Mouse (Mus musculus): Measurements from ENCODE around the gene Arl4a. TPM values are rescaled to one million over a fixed set of nuclear protein-coding genes. Genes with fewer than 3 reads are reported as not detected.

Arl4a gene
- polyA plus RNA-seq, 1 experiment from 2014 or later: 39.8 TPM

GRCm38 (mm10) chr12:40004766-40005165 lies 33.1 kb downstream of the Arl4a start:
- no peaks in the 10 kb centered on the region for H3K27me3 ChIP-seq (ENCODE audit: control insufficient read depth, insufficient read depth, low read length)
- H3K36me3 ChIP-seq (ENCODE audit: control insufficient read depth, insufficient read depth, low read length): no peaks in the 10 kb centered on the region
- peak overlapping the region; percentile 22 to 28; a peak in 1 of 4 replicates for H3K27ac ChIP-seq (replicated peaks in 1 of 2; ENCODE audit: control insufficient read depth in 1 of 2, insufficient read depth in 1 of 2, low read depth in 2 of 2, low read length in 2 of 2)
- 32% methylated on average over 2 of the region's 2 CpGs for whole genome bisulfite sequencing
- no peak for ATAC-seq (ENCODE audit: insufficient number of reproducible peaks, insufficient read depth, low FRiP score, low read depth)
- H3K4me2 ChIP-seq (ENCODE audit: low read length): no peak overlapping the region
- H3K4me1 ChIP-seq (ENCODE audit: control insufficient read depth in 2 of 2, insufficient read depth in 2 of 2, low read length in 2 of 2): peaks cover 0 to 8% of the 10 kb centered on the region in 2 experiments; a peak in 1 of 4 replicates
- H3K9ac ChIP-seq (ENCODE audit: low read length): no peak overlapping the region
- H3K9me3 ChIP-seq (ENCODE audit: control insufficient read depth, low read length): no peaks in the 10 kb centered on the region
- no peak overlapping the region for H3K4me3 ChIP-seq (ENCODE audit: control insufficient read depth in 1 of 2, insufficient read depth in 1 of 2, low read depth in 1 of 2, low read length in 2 of 2)

DNA sequence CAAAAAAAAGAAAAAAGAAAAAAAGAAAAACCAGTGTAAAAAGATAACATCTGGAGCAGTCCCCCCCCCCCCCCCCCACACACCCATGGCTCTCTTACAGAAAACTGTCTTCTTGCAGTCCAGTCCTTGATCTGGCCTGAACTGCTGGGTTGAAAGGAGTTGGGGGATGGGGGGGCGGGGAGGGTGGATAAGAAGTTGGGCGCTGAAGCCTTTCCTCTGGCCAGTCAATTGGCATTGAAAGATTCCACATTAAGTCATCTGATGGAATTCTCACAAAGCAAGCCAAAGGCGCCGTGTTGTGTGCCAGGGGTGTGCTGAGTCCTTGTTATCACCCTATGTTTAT lies 39.0 kb downstream of the Arl4a start:
- Histone ChIP-seq H3K4me1 (ENCODE audit: control insufficient read depth in 2 of 2, insufficient read depth in 2 of 2, low read length in 2 of 2) (peaks cover 7 to 17% of the 10 kb centered on the region in 2 experiments), H3K27ac (replicated peaks in 1 of 2; ENCODE audit: control insufficient read depth in 1 of 2, insufficient read depth in 1 of 2, low read depth in 2 of 2, low read length in 2 of 2) (peak overlapping the region in 1 of 2 experiments; percentile 6; a peak in 1 of 4 replicates), H3K36me3 (ENCODE audit: control insufficient read depth, insufficient read depth, low read length) (no peaks in the 10 kb centered on the region), H3K4me3 (ENCODE audit: control insufficient read depth in 1 of 2, insufficient read depth in 1 of 2, low read depth in 1 of 2, low read length in 2 of 2) (no peak overlapping the region), H3K9ac (ENCODE audit: low read length) (no peak overlapping the region), H3K9me3 (ENCODE audit: control insufficient read depth, low read length) (no peaks in the 10 kb centered on the region), H3K4me2 (ENCODE audit: low read length) (no peak overlapping the region), H3K27me3 (ENCODE audit: control insufficient read depth, insufficient read depth, low read length) (no peaks in the 10 kb centered on the region)
- 53% methylated on average over 4 of the region's 4 CpGs for WGBS
- no peak for ATAC-seq (ENCODE audit: insufficient number of reproducible peaks, insufficient read depth, low FRiP score, low read depth)

DNA sequence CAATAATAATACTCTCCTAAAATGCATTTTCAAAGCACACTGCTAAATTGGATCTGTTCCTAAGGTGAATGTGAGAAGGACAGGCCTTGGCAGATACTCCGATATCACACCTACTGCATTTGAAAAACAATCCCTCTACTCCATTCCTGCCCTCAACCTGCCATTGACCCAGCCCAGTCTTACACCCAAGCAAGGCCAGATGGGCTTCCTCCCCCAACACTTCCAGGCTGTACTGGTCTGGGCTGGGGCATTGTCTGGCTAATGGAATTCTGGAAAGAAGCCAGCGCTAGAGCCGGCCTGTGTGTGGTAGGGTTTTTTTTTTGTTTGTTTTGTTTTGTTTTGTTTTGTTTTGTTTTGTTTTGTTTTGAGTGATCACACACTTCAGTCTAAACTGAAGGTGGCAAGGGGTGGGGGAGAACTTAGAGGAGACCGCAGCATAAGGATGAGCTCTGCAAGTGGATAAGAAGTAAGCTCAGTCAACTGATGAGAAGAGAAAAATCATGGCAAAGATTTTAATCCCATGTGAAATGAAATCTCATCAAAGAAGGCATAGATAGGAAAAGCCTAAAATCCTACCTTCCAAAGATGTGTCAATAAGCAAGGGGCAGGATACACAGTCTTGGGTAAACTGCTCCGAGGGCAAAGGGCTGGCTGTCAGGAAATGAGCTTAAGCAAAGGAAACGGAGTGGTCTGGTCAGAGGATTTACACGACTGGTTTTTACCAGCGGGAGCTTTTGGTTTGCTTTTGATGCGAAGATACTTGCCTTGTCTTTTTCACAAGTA lies 39.6 kb downstream of the Arl4a start:
- 0 out of 2 replicates have a peak, but pooled peaks have one; percentile 78 for ATAC-seq (ENCODE audit: insufficient number of reproducible peaks, insufficient read depth, low FRiP score, low read depth)
- H3K27me3 ChIP-seq (ENCODE audit: control insufficient read depth, insufficient read depth, low read length): no peaks in the 10 kb centered on the region
- H3K27ac ChIP-seq (replicated peaks in 1 of 2; ENCODE audit: control insufficient read depth in 1 of 2, insufficient read depth in 1 of 2, low read depth in 2 of 2, low read length in 2 of 2): peak overlapping the region; percentile 6 to 20; a peak in 2 of 4 replicates
- no peaks in the 10 kb centered on the region for H3K9me3 ChIP-seq (ENCODE audit: control insufficient read depth, low read length)
- no peaks in the 10 kb centered on the region for H3K36me3 ChIP-seq (ENCODE audit: control insufficient read depth, insufficient read depth, low read length)
- H3K4me2 ChIP-seq (ENCODE audit: low read length): peak overlapping the region; percentile 6; the same call in 1 of the 2 replicates
- WGBS: 25% methylated on average over 9 of the region's 9 CpGs
- H3K4me1 ChIP-seq (ENCODE audit: control insufficient read depth in 2 of 2, insufficient read depth in 2 of 2, low read length in 2 of 2): peaks cover 7 to 17% of the 10 kb centered on the region in 2 experiments
- H3K9ac ChIP-seq (ENCODE audit: low read length): no peak overlapping the region
- H3K4me3 ChIP-seq (ENCODE audit: control insufficient read depth in 1 of 2, insufficient read depth in 1 of 2, low read depth in 1 of 2, low read length in 2 of 2): no peak overlapping the region

- no peak overlapping the region for H3K27ac ChIP-seq (replicated peaks in 1 of 2; ENCODE audit: control insufficient read depth in 1 of 2, insufficient read depth in 1 of 2, low read depth in 2 of 2, low read length in 2 of 2)
- WGBS: 54% methylated on average over 4 of the region's 4 CpGs
- no peak for ATAC-seq (ENCODE audit: insufficient number of reproducible peaks, insufficient read depth, low FRiP score, low read depth)
- H3K9ac ChIP-seq (ENCODE audit: low read length): no peak overlapping the region
- no peak overlapping the region for H3K4me2 ChIP-seq (ENCODE audit: low read length)
- no peak overlapping the region for H3K4me3 ChIP-seq (ENCODE audit: control insufficient read depth in 1 of 2, insufficient read depth in 1 of 2, low read depth in 1 of 2, low read length in 2 of 2)
- no peaks in the 10 kb centered on the region for H3K9me3 ChIP-seq (ENCODE audit: control insufficient read depth, low read length)
- peaks cover 7 to 17% of the 10 kb centered on the region in 2 experiments for H3K4me1 ChIP-seq (ENCODE audit: control insufficient read depth in 2 of 2, insufficient read depth in 2 of 2, low read length in 2 of 2)
- no peaks in the 10 kb centered on the region for H3K36me3 ChIP-seq (ENCODE audit: control insufficient read depth, insufficient read depth, low read length)
- no peaks in the 10 kb centered on the region for H3K27me3 ChIP-seq (ENCODE audit: control insufficient read depth, insufficient read depth, low read length)
Measured at GRCm38 (mm10) chr12:39997651-39998050, 40.2 kb downstream of the Arl4a start.

DNA sequence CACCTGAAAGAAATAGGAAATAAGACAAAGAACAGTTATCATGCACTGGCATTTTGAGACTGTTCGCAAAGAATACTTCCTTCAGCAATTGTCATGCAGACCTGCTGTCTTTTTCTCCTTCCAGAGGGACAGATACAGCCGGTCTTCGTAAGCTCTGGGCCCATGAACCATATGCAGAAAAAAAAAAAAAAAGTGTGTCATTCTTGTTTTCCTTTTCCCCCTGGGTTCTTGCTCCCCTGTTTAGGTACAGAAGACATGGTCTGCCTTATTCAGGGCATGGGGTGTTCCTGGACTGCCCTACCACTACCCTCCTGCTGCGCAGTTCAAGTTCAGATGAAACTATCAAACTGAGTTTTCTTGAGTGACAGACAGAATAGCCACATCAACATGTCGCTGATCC lies 41.8 kb downstream of the Arl4a start:
- no peaks in the 10 kb centered on the region for H3K36me3 ChIP-seq (ENCODE audit: control insufficient read depth, insufficient read depth, low read length)
- H3K27me3 ChIP-seq (ENCODE audit: control insufficient read depth, insufficient read depth, low read length): no peaks in the 10 kb centered on the region
- ATAC-seq (ENCODE audit: insufficient number of reproducible peaks, insufficient read depth, low FRiP score, low read depth): no peak
- 84% methylated on average over 5 of the region's 5 CpGs for WGBS
- no peak overlapping the region for H3K9ac ChIP-seq (ENCODE audit: low read length)
- no peak overlapping the region for H3K4me3 ChIP-seq (ENCODE audit: control insufficient read depth in 1 of 2, insufficient read depth in 1 of 2, low read depth in 1 of 2, low read length in 2 of 2)
- no peaks in the 10 kb centered on the region for H3K9me3 ChIP-seq (ENCODE audit: control insufficient read depth, low read length)
- peaks cover 7 to 17% of the 10 kb centered on the region in 2 experiments for H3K4me1 ChIP-seq (ENCODE audit: control insufficient read depth in 2 of 2, insufficient read depth in 2 of 2, low read length in 2 of 2)
- H3K27ac ChIP-seq (replicated peaks in 1 of 2; ENCODE audit: control insufficient read depth in 1 of 2, insufficient read depth in 1 of 2, low read depth in 2 of 2, low read length in 2 of 2): no peak overlapping the region
- H3K4me2 ChIP-seq (ENCODE audit: low read length): no peak overlapping the region

- 62% methylated on average over 1 of the region's 1 CpGs for WGBS
- Histone ChIP-seq H3K4me1 (ENCODE audit: control insufficient read depth in 2 of 2, insufficient read depth in 2 of 2, low read length in 2 of 2) (peaks cover 7 to 17% of the 10 kb centered on the region in 2 experiments), H3K9me3 (ENCODE audit: control insufficient read depth, low read length) (no peaks in the 10 kb centered on the region), H3K27ac (replicated peaks in 1 of 2; ENCODE audit: control insufficient read depth in 1 of 2, insufficient read depth in 1 of 2, low read depth in 2 of 2, low read length in 2 of 2) (no peak overlapping the region), H3K27me3 (ENCODE audit: control insufficient read depth, insufficient read depth, low read length) (no peaks in the 10 kb centered on the region), H3K9ac (ENCODE audit: low read length) (no peak overlapping the region), H3K36me3 (ENCODE audit: control insufficient read depth, insufficient read depth, low read length) (no peaks in the 10 kb centered on the region), H3K4me2 (ENCODE audit: low read length) (no peak overlapping the region), H3K4me3 (ENCODE audit: control insufficient read depth in 1 of 2, insufficient read depth in 1 of 2, low read depth in 1 of 2, low read length in 2 of 2) (no peak overlapping the region)
- no peak for ATAC-seq (ENCODE audit: insufficient number of reproducible peaks, insufficient read depth, low FRiP score, low read depth)
Measured at GRCm38 (mm10) chr12:39995609-39996008, 42.2 kb downstream of the Arl4a start.

- H3K27ac ChIP-seq (replicated peaks in 1 of 2; ENCODE audit: control insufficient read depth in 1 of 2, insufficient read depth in 1 of 2, low read depth in 2 of 2, low read length in 2 of 2): no peak overlapping the region
- H3K36me3 ChIP-seq (ENCODE audit: control insufficient read depth, insufficient read depth, low read length): no peaks in the 10 kb centered on the region
- no peak for ATAC-seq (ENCODE audit: insufficient number of reproducible peaks, insufficient read depth, low FRiP score, low read depth)
- H3K4me2 ChIP-seq (ENCODE audit: low read length): no peak overlapping the region
- peaks cover 0 to 5% of the 10 kb centered on the region in 2 experiments; a peak in 2 of 4 replicates for H3K4me1 ChIP-seq (ENCODE audit: control insufficient read depth in 2 of 2, insufficient read depth in 2 of 2, low read length in 2 of 2)
- no peaks in the 10 kb centered on the region for H3K27me3 ChIP-seq (ENCODE audit: control insufficient read depth, insufficient read depth, low read length)
- no peaks in the 10 kb centered on the region for H3K9me3 ChIP-seq (ENCODE audit: control insufficient read depth, low read length)
- H3K9ac ChIP-seq (ENCODE audit: low read length): no peak overlapping the region
- H3K4me3 ChIP-seq (ENCODE audit: control insufficient read depth in 1 of 2, insufficient read depth in 1 of 2, low read depth in 1 of 2, low read length in 2 of 2): no peak overlapping the region
- 70% methylated on average over 6 of the region's 6 CpGs for WGBS
Measured at GRCm38 (mm10) chr12:39992767-39993302, 45.0 kb downstream of the Arl4a start.

Measured in heart, embryonic 14.5 days (tissue).